Mouse (Mus musculus): ENCODE data around the gene Dis3. TPM values are rescaled to one million over a fixed set of nuclear protein-coding genes. Genes with fewer than 3 reads are reported as not detected.

Dis3 gene
- polyA plus RNA-seq, 1 experiment from 2014 or later, result 22.6 TPM

DNA sequence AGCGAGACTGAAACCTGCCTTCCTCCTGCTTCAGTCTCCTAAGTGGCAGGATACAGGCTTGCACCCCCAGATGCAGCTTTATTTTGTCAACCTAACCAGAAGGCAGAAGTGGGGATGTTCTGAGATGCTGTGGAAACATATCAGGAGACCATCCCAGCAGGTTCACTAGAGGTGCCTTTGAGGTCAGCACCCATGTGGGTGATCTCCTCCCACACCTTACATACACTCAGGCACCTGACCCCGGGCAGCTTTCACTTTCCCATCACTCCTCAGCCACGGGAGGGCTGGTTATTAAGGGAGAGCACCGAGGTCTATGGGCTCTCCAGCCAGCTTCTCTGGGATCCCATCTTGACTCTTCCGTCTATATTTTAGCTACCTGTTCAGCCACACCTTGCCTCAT, 67.0 kb downstream of the Dis3 start:
- no peak for ATAC-seq
- no peak overlapping the region for H3K4me3 ChIP-seq (ENCODE audit: low read depth, low read length)
- H3K4me1 ChIP-seq (ENCODE audit: control insufficient read depth, insufficient read depth, low read length), result no peaks in the 10 kb centered on the region
- WGBS, result 85% methylated on average over 5 of the region's 5 CpGs
- H3K27ac ChIP-seq (ENCODE audit: low read length), result no peak overlapping the region
- peaks cover 11% of the 10 kb centered on the region; the same call in 1 of the 2 replicates for H3K36me3 ChIP-seq (ENCODE audit: control insufficient read depth, insufficient read depth, low read length)
- no peak overlapping the region for H3K4me2 ChIP-seq (ENCODE audit: low read length)
- no peaks in the 10 kb centered on the region for H3K9me3 ChIP-seq (replicated peaks; ENCODE audit: control insufficient read depth, low read length, poor library complexity, severe bottlenecking)
- no peak overlapping the region for H3K9ac ChIP-seq (ENCODE audit: low read depth, low read length)
- no peaks in the 10 kb centered on the region for H3K27me3 ChIP-seq (ENCODE audit: control insufficient read depth, insufficient read depth, low read depth, low read length)

DNA sequence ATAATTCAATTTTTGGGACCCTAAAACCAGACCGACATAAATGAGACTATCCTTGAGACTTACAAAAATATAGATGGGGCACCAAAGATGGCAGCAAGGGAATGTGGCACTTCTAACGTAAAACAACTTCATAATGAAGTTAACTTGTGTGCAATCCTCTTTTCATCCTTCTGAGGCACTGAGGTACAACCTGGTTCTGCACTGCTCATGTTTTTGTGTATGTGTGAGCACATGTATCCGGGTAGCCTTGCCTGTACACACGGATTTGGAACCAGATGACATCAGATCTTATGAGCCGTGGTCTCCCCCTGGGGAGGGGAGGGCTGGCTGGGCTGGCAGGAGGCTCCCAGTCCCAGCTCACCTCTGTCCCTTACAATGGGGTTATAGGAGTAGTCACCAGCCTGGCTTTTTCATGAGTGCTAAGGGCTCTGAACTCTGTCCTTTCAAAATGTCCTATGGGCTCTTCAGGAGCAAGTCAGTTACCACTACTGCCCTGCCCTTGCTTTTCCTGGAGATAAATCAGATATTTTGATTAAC, 68.2 kb downstream of the Dis3 start:
- 81% methylated on average over 5 of the region's 5 CpGs for WGBS
- H3K4me1 ChIP-seq (ENCODE audit: control insufficient read depth, insufficient read depth, low read length), result no peaks in the 10 kb centered on the region
- no peaks in the 10 kb centered on the region; the same call in 1 of the 2 replicates for H3K9me3 ChIP-seq (replicated peaks; ENCODE audit: control insufficient read depth, low read length, poor library complexity, severe bottlenecking)
- peak; percentile 59; the same call in 1 of the 2 replicates for ATAC-seq
- H3K27ac ChIP-seq (ENCODE audit: low read length), result no peak overlapping the region
- H3K27me3 ChIP-seq (ENCODE audit: control insufficient read depth, insufficient read depth, low read depth, low read length), result no peaks in the 10 kb centered on the region
- peaks cover 11% of the 10 kb centered on the region; the same call in 1 of the 2 replicates for H3K36me3 ChIP-seq (ENCODE audit: control insufficient read depth, insufficient read depth, low read length)
- no peak overlapping the region for H3K9ac ChIP-seq (ENCODE audit: low read depth, low read length)
- no peak overlapping the region for H3K4me2 ChIP-seq (ENCODE audit: low read length)
- no peak overlapping the region for H3K4me3 ChIP-seq (ENCODE audit: low read depth, low read length)

DNA sequence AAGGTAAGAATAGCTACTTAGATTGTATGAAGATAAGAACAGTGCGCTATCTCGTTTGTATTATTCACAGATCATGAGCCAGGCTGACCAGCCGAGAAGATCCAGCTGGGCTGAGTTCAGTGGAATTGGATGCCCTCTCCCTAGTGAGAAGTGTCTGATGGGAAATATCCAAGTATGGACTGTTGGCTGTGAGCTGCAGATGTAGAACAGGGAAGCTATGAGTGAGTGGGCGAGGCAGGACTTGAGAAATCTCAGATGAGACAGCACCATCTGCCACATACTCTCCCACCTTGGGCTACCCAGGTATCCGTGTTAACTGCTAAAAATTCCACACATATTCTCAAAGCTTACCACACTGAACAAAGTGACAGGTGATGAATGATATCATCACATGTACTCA, 69.6 kb downstream of the Dis3 start:
- no peak overlapping the region for H3K27ac ChIP-seq (ENCODE audit: low read length)
- no peak overlapping the region for H3K4me2 ChIP-seq (ENCODE audit: low read length)
- 72% methylated on average over 5 of the region's 5 CpGs for WGBS
- peaks cover 9% of the 10 kb centered on the region; the same call in 1 of the 2 replicates for H3K36me3 ChIP-seq (ENCODE audit: control insufficient read depth, insufficient read depth, low read length)
- no peaks in the 10 kb centered on the region for H3K27me3 ChIP-seq (ENCODE audit: control insufficient read depth, insufficient read depth, low read depth, low read length)
- H3K4me1 ChIP-seq (ENCODE audit: control insufficient read depth, insufficient read depth, low read length), result no peaks in the 10 kb centered on the region
- ATAC-seq, result no peak; the same call in 1 of the 2 replicates
- no peak overlapping the region for H3K9ac ChIP-seq (ENCODE audit: low read depth, low read length)
- no peak overlapping the region for H3K4me3 ChIP-seq (ENCODE audit: low read depth, low read length)
- H3K9me3 ChIP-seq (replicated peaks; ENCODE audit: control insufficient read depth, low read length, poor library complexity, severe bottlenecking), result no peaks in the 10 kb centered on the region; the same call in 1 of the 2 replicates

Other genes with a start within 250 kb of the Dis3 start
- 0.63 TPM in 1 of 2 replicates, not detected in the other for gene Rpl36a-ps1, start 105.5 kb downstream of the Dis3 start, polyA plus RNA-seq (2015; fragmentation: Nextera tagmentation; extraction: Ambion mirVana)
- 103 and 117 TPM in 2 replicates for gene Mzt1, start 53.6 kb downstream of the Dis3 start, polyA plus RNA-seq (2015; fragmentation: Nextera tagmentation; extraction: Ambion mirVana)
- 9.3 and 11.8 TPM in 2 replicates for gene Bora, start 53.5 kb downstream of the Dis3 start, polyA plus RNA-seq (2015; fragmentation: Nextera tagmentation; extraction: Ambion mirVana)
- 17.2 and 19.3 TPM in 2 replicates for gene Pibf1, start 346 bp downstream of the Dis3 start, polyA plus RNA-seq (2015; fragmentation: Nextera tagmentation; extraction: Ambion mirVana)
- 3.5 and 3.7 TPM in 2 replicates for gene Klf5, start 198.9 kb upstream of the Dis3 start, polyA plus RNA-seq (2015; fragmentation: Nextera tagmentation; extraction: Ambion mirVana)

All from midbrain, embryonic 16.5 days (tissue).